Mouse (Mus musculus) heart, adult 8-10 months (tissue): ENCODE results near the gene Sclt1. TPM values are rescaled to one million over a fixed set of nuclear protein-coding genes. Genes with fewer than 3 reads are reported as not detected.
"Not testable (repeated sequence)": the region's sequence is repeated elsewhere in the genome, so short reads cannot be mapped to it uniquely, and the experiment has no call there.

Source experiments
- DNase-seq: peaks from one replicate; pipeline ENCODE4 v3.0.0; 2022; ENCODE audit warnings: low spot score
- total RNA-seq, 4 experiments: library from RNA; stranded (reverse); gene quantifications; 2 replicates each; pipeline ENCODE4 v1.2.4; 2022

Gene Sclt1
- total RNA-seq: 1 to 10 TPM; 6.5 to 8.4 (median 6.9) TPM

GRCm38 (mm10) chr3:41742278-41742934 lies at the start of gene Sclt1, which contains the start of gene D3Ertd751e:
Gene Sclt1, minus strand, starts transcription at chr3:41742514.
Gene D3Ertd751e, plus strand, starts transcription at chr3:41742611.
- DNase-seq: peak; percentile 97

GRCm38 (mm10) chr3:41762091-41762490 lies 19.8 kb upstream of the Sclt1 start:
- no peak for DNase-seq

- DNase-seq: no peak
Measured at GRCm38 (mm10) chr3:41754556-41754955, 12.2 kb upstream of the Sclt1 start.

- no peak for DNase-seq
Measured at GRCm38 (mm10) chr3:41743436-41743835, 1.1 kb upstream of the Sclt1 start.

GRCm38 (mm10) chr3:41741601-41742277 lies 575 bp downstream of the Sclt1 start:
- peak; percentile 9 for DNase-seq

GRCm38 (mm10) chr3:41695681-41696080 lies 46.6 kb downstream of the Sclt1 start:
- DNase-seq: no peak

GRCm38 (mm10) chr3:41692440-41693142 lies 49.7 kb downstream of the Sclt1 start:
- no peak for DNase-seq

- DNase-seq: not testable (repeated sequence)
Measured at GRCm38 (mm10) chr3:41690114-41690640, 52.1 kb downstream of the Sclt1 start.

GRCm38 (mm10) chr3:41686396-41686795 lies 55.9 kb downstream of the Sclt1 start:
- no peak for DNase-seq

- DNase-seq: no peak
Measured at GRCm38 (mm10) chr3:41682084-41682483, 60.2 kb downstream of the Sclt1 start.

GRCm38 (mm10) chr3:41676648-41677047 lies 65.7 kb downstream of the Sclt1 start:
- no peak for DNase-seq

- DNase-seq: no peak
Measured at GRCm38 (mm10) chr3:41674778-41675177, 67.5 kb downstream of the Sclt1 start.

- no peak for DNase-seq
Measured at GRCm38 (mm10) chr3:41655642-41656041, 86.7 kb downstream of the Sclt1 start.

GRCm38 (mm10) chr3:41620971-41621370 lies 121.3 kb downstream of the Sclt1 start:
- no peak for DNase-seq

- DNase-seq: no peak
Measured at GRCm38 (mm10) chr3:41618488-41618887, 123.8 kb downstream of the Sclt1 start.

- no peak for DNase-seq
Measured at GRCm38 (mm10) chr3:41618036-41618435, 124.3 kb downstream of the Sclt1 start.

GRCm38 (mm10) chr3:41614230-41614985 lies 127.9 kb downstream of the Sclt1 start:
- DNase-seq: no peak

- DNase-seq: no peak
Measured at GRCm38 (mm10) chr3:41613706-41614105, 128.6 kb downstream of the Sclt1 start.

GRCm38 (mm10) chr3:41612211-41612610 lies 130.1 kb downstream of the Sclt1 start:
- no peak for DNase-seq

GRCm38 (mm10) chr3:41609071-41609470 lies 133.2 kb downstream of the Sclt1 start:
- no peak for DNase-seq

- DNase-seq: no peak
Measured at GRCm38 (mm10) chr3:41607467-41607866, 134.8 kb downstream of the Sclt1 start.

GRCm38 (mm10) chr3:41607050-41607449 lies 135.3 kb downstream of the Sclt1 start:
- no peak for DNase-seq
